Mouse (Mus musculus) hematopoietic stem cell, adult 5-6 weeks (primary cell): ENCODE measurements around the gene Timm44. TPM values are rescaled to one million over a fixed set of nuclear protein-coding genes. Genes with fewer than 3 reads are reported as not detected.

Source experiments
- ATAC-seq, 2 experiments: fragments of 125-278 bp in 1 of 2; replicated peaks in 1 of 2; 2 replicates each; pipeline ENCODE4 v1.8.0; 2016 to 2017; ENCODE audit warnings: inconsistent platforms in 2 of 2, mild to moderate bottlenecking in 2 of 2, moderate number of reproducible peaks in 2 of 2, low read depth in 1 of 2, moderate TSS enrichment in 1 of 2; ENCODE audit not compliant: low FRiP score in 2 of 2, poor library complexity in 2 of 2, severe bottlenecking in 2 of 2, insufficient read depth in 1 of 2, low TSS enrichment in 1 of 2
- total RNA-seq: library from RNA; stranded (forward); fragments of 172-1452, 232-1000 nt; gene quantifications from 2 replicates; pipeline ENCODE4 v1.2.3, GENCODE M21; 2017

Gene Timm44
- 126 and 143 TPM in 2 replicates for total RNA-seq

DNA sequence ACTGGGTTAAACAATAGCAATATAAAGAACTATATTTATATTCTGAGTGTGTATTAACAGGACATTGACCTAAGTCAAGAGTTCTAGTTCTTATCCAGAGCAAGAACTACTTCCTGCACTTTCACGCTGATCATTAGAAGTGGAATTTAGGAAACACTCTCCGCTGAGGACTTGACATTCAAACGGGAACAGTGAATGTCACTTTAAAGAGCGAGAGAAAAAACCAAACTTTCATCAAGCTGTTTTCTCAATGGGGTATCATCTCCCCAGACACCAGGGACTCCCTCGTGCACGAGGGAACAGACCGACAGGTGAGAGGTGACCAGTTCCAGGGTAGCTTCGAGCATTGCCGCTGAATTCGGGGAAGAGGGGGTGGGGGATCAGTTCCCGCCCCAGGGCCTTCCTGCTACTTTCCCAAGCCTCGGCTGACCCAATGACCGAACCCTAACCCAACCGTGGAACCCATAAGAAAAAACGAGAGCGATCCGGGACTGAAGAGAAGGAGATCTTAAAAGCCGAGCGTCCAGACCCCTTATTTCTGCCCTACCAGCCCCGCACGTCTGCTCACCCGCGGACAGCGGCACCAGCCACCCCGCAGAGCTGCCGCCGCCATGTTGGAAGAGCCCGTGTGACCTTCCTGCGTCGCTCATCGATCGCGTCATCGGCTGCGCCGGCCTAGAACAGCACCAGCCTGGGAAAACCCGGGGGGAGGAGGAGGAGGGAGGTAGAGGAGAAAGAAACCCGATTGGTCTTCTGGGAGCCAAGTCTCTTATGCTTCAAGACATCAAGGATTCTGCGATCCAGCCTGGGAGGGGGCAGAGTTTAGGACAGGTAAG lies at the start of gene Timm44:
TSS of gene Timm44 (minus strand) at position 639 of the 836 bp plus-strand sequence.
- ATAC-seq: peak; percentile 97 to 98

DNA sequence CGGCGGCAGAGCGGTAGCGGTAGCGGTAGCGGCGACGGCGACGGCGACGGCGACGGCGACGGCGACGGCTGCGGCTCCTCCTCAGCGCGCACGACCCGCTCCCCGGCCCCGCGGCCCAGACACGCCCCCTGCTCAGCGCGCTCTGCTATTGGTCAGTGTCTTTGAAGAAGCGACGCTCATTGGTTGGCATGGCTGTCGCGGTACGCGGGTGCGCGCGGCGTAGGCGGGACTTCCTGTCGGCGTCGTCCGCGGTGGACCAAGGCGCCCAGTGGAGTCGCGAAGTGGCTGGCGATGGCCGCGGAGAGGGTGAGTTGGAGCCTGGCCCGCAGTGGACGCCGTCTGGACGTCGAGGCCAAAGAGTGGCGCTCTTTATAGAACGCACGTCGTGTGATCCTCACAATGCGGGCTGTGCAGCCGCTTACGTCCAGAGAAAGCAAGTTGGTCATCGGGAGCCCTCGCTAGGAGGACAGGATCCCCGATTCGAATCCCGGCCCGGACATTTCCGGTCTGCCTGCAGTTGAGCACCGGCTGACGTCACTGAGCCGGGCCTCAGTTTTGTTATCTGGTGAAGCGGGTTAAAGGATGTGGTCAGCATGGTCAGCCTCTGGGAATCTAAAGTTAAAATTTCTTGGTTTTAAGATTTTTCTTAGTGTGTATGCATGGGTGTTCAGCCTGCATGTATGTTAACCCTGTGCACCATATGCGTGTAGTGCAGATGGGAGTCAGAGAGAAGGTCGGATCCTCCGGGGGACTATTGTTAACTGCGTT lies 49.5 kb upstream of the Timm44 start, which contains the start of the genes Ccl25 and Elavl1:
TSS of gene Ccl25 (plus strand) at position 228 of the 768 bp plus-strand sequence.
TSS of gene Elavl1 (minus strand) at position 431 of the 768 bp plus-strand sequence.
- peak; percentile 94 to 97 for ATAC-seq

- ATAC-seq: 0 out of 4 replicates have a peak, but pooled peaks of 1 of the 2 experiments have one; percentile 4
Observed at GRCm38 (mm10) chr8:4324525-4324924, 48.8 kb upstream of the Timm44 start.

- ATAC-seq: no peak
Observed at GRCm38 (mm10) chr8:4323917-4324316, 48.2 kb upstream of the Timm44 start.

- peak; percentile 46 to 50 for ATAC-seq
Observed at GRCm38 (mm10) chr8:4322470-4322869, 46.8 kb upstream of the Timm44 start.

DNA sequence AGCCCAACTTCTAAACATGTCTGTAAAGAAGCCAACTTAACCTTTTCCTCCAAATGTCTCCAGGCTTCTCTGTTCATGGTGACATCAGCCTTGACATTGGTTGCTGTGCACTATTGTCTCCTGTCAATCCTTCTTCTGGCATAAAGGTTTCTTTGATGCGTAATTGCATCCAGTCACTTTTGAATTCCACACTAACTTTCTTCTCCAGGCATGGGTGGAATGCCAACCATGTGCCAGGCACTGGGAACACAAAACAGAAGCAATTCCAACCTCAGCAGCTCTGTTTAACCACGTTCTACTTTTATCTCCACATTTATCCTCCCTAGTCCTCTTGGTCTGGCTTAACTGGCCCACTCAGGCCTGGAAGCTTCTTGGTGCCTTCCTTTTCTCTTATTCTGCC lies 45.3 kb upstream of the Timm44 start:
- no peak for ATAC-seq

DNA sequence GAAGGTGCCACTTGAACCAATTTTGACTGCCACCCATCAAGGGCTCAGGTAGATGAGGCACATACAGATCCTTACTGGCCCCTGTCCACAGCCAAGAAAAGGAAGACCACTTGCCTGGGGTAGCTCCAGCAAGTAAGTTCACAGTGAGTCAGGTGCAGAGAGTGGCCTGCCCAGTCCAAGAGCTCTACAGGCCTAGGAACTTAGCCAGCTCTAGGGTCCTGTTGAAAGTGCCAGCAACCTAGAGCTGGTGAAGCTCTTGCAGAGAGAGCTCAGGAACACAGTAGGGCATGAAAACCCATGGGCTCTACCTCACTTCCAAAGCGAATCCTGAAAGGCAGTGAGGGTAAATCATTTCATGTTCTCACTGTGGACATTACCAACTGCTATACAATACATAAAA lies 44.7 kb upstream of the Timm44 start:
- no peak for ATAC-seq

GRCm38 (mm10) chr8:4319573-4319872 lies 43.8 kb upstream of the Timm44 start:
- no peak for ATAC-seq

- no peak for ATAC-seq
Observed at GRCm38 (mm10) chr8:4318796-4319572, 43.3 kb upstream of the Timm44 start.

DNA sequence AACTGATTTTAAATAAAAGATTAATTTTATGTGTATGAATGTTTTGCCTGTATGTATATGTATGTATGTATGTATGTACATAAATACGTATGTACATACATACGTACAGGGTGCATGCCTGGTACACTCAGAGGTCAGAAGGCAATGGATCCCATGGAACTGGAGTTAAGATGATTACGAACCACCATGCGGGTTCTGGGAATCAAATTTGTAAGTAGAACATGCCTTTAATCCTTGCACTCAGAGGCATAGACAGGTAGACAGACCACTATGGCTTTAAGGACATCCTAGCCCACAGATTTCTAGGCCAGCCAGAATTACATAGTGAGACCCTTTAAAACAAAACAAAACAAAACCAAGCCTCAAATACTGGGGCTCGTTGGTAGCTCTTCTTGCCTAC lies 42.4 kb upstream of the Timm44 start:
- no peak for ATAC-seq

DNA sequence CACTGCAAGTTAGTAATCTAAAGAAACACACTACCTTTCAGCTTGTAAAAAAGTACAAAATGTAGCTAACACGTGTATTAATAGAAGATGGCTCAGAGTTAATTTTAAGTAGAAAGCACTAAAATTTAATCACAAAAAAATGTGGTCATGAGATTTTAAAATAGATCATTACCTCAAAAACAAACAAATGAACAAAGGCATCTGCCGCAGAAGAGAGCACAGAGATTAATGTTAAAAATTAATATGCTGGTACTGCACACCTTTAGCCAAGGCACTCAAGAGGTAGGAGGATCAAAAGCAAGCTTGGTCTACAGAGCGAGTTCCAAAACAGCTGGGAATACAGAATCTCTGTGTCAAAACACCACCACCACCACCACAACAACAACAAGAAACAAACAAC lies 39.1 kb upstream of the Timm44 start:
- ATAC-seq: no peak

GRCm38 (mm10) chr8:4313254-4314124 lies 37.8 kb upstream of the Timm44 start:
- ATAC-seq: 0 out of 4 replicates have a peak, but pooled peaks of 1 of the 2 experiments have one; percentile 26

DNA sequence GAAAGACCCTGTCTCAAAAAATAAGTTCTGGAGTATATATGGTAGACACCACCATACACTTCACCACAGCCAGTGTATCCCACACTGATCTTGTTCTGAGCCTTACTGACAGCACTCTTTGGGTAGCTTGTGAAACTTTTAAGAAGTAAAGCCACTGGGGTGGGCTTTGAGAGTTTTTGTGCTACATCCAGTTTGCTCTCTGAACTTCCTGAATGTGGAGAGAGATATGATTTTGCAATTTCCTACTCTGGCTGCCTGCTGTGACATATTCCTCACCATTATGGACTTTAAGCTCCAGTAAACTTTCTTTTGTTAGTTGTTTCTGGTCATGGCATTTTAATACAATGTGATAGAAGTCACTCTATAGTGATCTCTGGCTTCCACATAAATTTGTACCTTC lies 36.4 kb upstream of the Timm44 start:
- peak; percentile 76 to 82; a peak in 3 of 4 replicates for ATAC-seq

DNA sequence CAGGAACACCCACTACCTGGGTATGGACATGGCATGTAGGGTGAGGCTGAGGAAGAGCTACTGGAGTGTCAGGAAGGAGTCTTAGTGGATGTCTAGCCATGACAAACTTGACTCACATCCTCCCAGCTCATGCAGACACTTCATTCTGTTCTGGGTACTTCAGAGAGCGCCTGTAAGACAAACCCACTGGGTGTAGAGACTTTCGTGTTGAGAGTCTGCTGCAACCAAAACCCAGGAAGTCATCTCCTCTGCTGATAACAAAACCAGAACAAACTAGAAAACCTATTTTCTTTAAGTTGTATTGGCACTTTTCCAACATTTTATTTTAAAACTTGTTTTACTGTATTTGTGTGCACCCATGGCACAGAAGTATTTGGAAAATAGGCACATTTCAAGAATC lies 30.1 kb upstream of the Timm44 start:
- ATAC-seq: no peak

DNA sequence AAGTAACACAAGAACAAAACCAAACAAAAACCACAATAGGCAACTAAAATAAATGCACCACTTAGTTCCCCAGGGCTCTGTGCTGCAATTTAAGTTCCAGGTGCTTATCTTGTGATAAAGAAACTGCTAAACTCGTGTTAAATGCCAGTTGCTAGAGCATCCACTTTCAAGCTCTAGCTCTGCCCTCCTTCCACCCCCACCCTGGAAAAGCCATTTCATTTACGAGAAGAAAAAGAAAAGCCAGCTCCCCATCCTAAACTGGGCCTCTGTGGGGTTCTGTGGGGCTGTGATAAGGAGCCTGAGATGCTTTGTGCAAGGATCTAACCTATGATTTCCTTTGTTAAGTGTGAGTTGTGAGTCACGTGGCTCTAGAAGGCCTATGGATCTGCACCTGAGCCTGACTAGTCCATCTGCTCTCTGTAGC lies 28.4 kb upstream of the Timm44 start:
- peak in 1 of 2 experiments; percentile 33; a peak in 1 of 4 replicates for ATAC-seq

DNA sequence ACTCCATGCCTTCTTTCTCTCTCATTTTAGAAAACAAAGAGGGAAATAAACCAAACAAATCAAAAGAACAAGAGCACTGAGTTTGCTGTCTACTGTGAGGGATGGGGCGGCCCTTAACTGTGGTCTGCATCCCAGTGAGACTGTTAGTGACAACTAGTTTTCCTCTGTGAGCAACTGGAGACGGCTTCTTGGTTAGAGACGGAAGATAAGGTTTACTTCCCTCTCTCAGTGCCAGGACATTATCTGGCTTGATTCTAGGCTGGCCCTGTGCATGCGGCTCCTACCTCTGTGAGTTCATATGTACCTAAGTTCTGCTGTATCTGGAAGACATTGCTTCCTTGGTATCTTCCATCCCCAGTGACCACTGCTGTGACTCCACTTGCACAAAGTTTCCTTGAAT lies 22.1 kb upstream of the Timm44 start:
- ATAC-seq: no peak

- ATAC-seq: no peak
Observed at GRCm38 (mm10) chr8:4292738-4293137, 17.0 kb upstream of the Timm44 start.
